Mouse (Mus musculus) CH12.LX (cell line): Measurements from ENCODE around the gene Pak4. TPM values are rescaled to one million over a fixed set of nuclear protein-coding genes. Genes with fewer than 3 reads are reported as not detected.
"Not testable (repeated sequence)": the region's sequence is repeated elsewhere in the genome, so short reads cannot be mapped to it uniquely, and the experiment has no call there.

Experiments
- DNase-seq: peaks from one replicate; pipeline ENCODE4 v3.0.0-alpha.2; 2013; ENCODE audit errors: extremely low read depth
- H3K27ac ChIP-seq: 2 replicates; pipeline ENCODE4 v1.5.1; 2012; ENCODE audit warnings: low read depth, mild to moderate bottlenecking, control low read depth, moderate library complexity; ENCODE audit not compliant: insufficient read depth
- H3K27me3 ChIP-seq: replicated peaks from 2 replicates; pipeline ENCODE3; 2012; ENCODE audit warnings: inconsistent platforms
- H3K36me3 ChIP-seq, 2 experiments: replicated peaks in 1 of 2; 2 replicates each; pipeline versions ENCODE3 to v1.6.1; 2012; ENCODE audit warnings: inconsistent platforms in 1 of 2, low read length in 1 of 2, mild to moderate bottlenecking in 1 of 2, mixed read lengths in 1 of 2, moderate library complexity in 1 of 2; ENCODE audit not compliant: control insufficient read depth in 1 of 2, insufficient read depth in 1 of 2
- H3K4me1 ChIP-seq, 2 experiments: 2 replicates each; pipeline ENCODE4 v1.6.1; 2012; ENCODE audit warnings: inconsistent platforms in 1 of 2, moderate library complexity in 1 of 2; ENCODE audit not compliant: insufficient read depth in 2 of 2, control insufficient read depth in 1 of 2
- H3K4me2 ChIP-seq: 2 replicates; pipeline ENCODE4 v1.6.1; 2012; ENCODE audit warnings: low read depth, mild to moderate bottlenecking, control low read depth; ENCODE audit not compliant: poor library complexity, insufficient read depth, severe bottlenecking
- H3K4me3 ChIP-seq, 3 experiments: fragments of 150-350 bp in 1 of 3; sonication (generic) in 1 of 3; replicated peaks in 1 of 3; 2 replicates each; pipeline versions ENCODE3 to v1.5.1; 2011 to 2012; ENCODE audit warnings: low read depth in 2 of 3, low read length in 2 of 3, mild to moderate bottlenecking in 2 of 3, moderate library complexity in 2 of 3, control low read depth in 1 of 3, improper control_type of control experiment in 1 of 3, inconsistent platforms in 1 of 3, mixed read lengths in 1 of 3; ENCODE audit not compliant: poor library complexity in 1 of 3
- H3K79me2 ChIP-seq: replicated peaks from 2 replicates; pipeline ENCODE4 v1.6.1; 2012; ENCODE audit warnings: mild to moderate bottlenecking, moderate library complexity; ENCODE audit not compliant: control insufficient read depth, poor library complexity, insufficient read depth, severe bottlenecking; ENCODE audit errors: extremely low read depth
- H3K9ac ChIP-seq: 2 replicates; pipeline ENCODE4 v1.6.1; 2012; ENCODE audit warnings: low read depth, mild to moderate bottlenecking, control low read depth, moderate library complexity; ENCODE audit not compliant: insufficient read depth
- H3K9me3 ChIP-seq: replicated peaks from 2 replicates; pipeline ENCODE3; 2012; ENCODE audit warnings: low read length, inconsistent platforms, mixed read lengths
- BHLHE40 ChIP-seq: IDR thresholded peaks from 2 replicates; pipeline ENCODE4 v1.6.1; 2011; ENCODE audit warnings: mild to moderate bottlenecking, low read depth, low read length, improper control_type of control experiment
- CHD2 ChIP-seq: IDR thresholded peaks from 2 replicates; pipeline ENCODE4 v1.6.1; 2011; ENCODE audit warnings: low read length, improper control_type of control experiment
- ELF1 ChIP-seq: IDR thresholded peaks from 2 replicates; pipeline ENCODE4 v1.6.1; 2014; ENCODE audit warnings: low read depth, mild to moderate bottlenecking, inconsistent platforms, low read length, improper control_type of control experiment
- NRF1 ChIP-seq: IDR thresholded peaks from 2 replicates; pipeline ENCODE4 v1.6.1; 2014; ENCODE audit warnings: low read depth, mild to moderate bottlenecking, inconsistent platforms, low read length, improper control_type of control experiment, moderate library complexity
- RAD21 ChIP-seq: IDR thresholded peaks from 2 replicates; pipeline ENCODE4 v1.6.1; 2011; ENCODE audit warnings: low read depth, mild to moderate bottlenecking, low read length, improper control_type of control experiment, moderate library complexity
- RCOR1 ChIP-seq: conservative IDR thresholded peaks from 2 replicates; pipeline ENCODE4 v1.6.1; 2012; ENCODE audit warnings: low read depth, mild to moderate bottlenecking, inconsistent platforms, low read length, improper control_type of control experiment
- SIN3A ChIP-seq: IDR thresholded peaks from 2 replicates; pipeline ENCODE4 v1.6.1; 2012; ENCODE audit warnings: low read length, improper control_type of control experiment, inconsistent platforms
- ZC3H11A ChIP-seq: IDR thresholded peaks from 2 replicates; pipeline ENCODE4 v1.6.1; 2012; ENCODE audit warnings: low read depth, mild to moderate bottlenecking, inconsistent platforms, low read length, improper control_type of control experiment
- ZMIZ1 ChIP-seq: IDR thresholded peaks from 2 replicates; pipeline ENCODE4 v1.6.1; 2012; ENCODE audit warnings: low read depth, mild to moderate bottlenecking, inconsistent platforms, low read length, improper control_type of control experiment
- ZNF384 ChIP-seq: IDR thresholded peaks from 2 replicates; pipeline ENCODE4 v1.6.1; 2012; ENCODE audit warnings: low read depth, low read length, improper control_type of control experiment, inconsistent platforms
- dilution Hi-C: fragments of 300-500 bp; cut with MboI; formaldehyde crosslinking; loops from 2 replicates; pipeline ENCODE4 v1.14.3; 2020; ENCODE audit warnings: low sequenced_read_pairs; ENCODE audit not compliant: extremely low pct_unique_long_range_greater_than_20kb, extremely low pct_ligation_motif_present
- in situ Hi-C: fragments of 300-500 bp; cut with MboI; formaldehyde crosslinking; loops from 3 replicates; pipeline ENCODE4 v1.14.3; 2019; ENCODE audit warnings: low sequenced_read_pairs, low pct_ligation_motif_present, low pct_unique_long_range_greater_than_20kb, mixed read lengths
- polyA plus RNA-seq: library from polyadenylated mRNA; unstranded; fragments of >175 nt; gene quantifications from 2 replicates; pipeline ENCODE4 v1.2.1, GENCODE M21; 2012; ENCODE audit warnings: low read depth; ENCODE audit not compliant: insufficient read length
- total RNA-seq, 2 experiments: library from RNA; depleted of rRNA; stranded (reverse); fragments of 300-350 nt in 1 of 2; fragments of >200 nt in 1 of 2; gene quantifications; 2 replicates each; pipeline ENCODE4 v1.2.3; 2012 to 2014

The Pak4 gene
- total and polyA plus RNA-seq, 3 experiments, result 7.5 to 11.2 (median 8.3) TPM

- H3K9ac ChIP-seq, result no peak overlapping the region
- TF ChIP-seq ZNF384 (peak; percentile 78), ZMIZ1 (no peak), ZC3H11A (no peak), ELF1 (no peak)
- TF ChIP-seq, all 38 proteins: peak for 1
- Histone ChIP-seq H3K4me3 (no peak overlapping the region), H3K9me3 (no peaks in the 10 kb centered on the region), H3K27ac (no peak overlapping the region), H3K79me2 (no peaks in the 10 kb centered on the region), H3K4me2 (no peak overlapping the region), H3K4me1 (peaks cover 4 to 6% of the 10 kb centered on the region in 2 experiments; a peak in 2 of 4 replicates), H3K36me3 (no peaks in the 10 kb centered on the region), H3K27me3 (peaks cover 9% of the 10 kb centered on the region)
- in situ Hi-C loops, result no loop called here
- dilution Hi-C loops, result no loop called here
- DNase-seq, result peak; percentile 6
These were observed 52.7 kb downstream of the Pak4 start for GRCm38 (mm10) chr7:28545048-28545890.

DNA sequence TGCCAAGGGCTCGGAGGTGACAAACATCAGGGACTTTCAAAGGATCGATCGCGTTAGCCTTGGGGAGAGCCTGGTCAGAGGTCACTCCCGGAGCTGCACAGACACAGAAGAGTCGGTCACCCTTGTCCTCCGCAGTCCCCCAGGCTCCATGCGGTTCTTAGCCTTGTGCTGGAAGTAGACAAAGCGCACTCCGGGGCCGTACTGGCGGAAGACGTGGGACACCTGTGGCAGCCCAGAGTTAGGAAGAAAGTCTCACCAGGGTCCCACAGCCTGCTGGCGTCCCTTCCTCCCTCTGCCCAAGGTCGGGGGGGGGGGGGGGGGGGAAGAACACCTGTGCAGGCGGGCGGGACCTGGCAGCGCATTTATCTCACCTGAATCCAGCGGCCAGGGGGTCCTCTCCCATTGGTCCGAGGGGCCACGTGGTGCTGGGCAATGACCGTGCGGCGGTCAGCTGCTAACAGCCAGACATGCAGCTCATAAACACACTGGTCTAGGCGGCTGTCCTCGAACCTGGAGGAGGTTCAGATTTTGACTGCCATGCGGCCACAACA is 53.9 kb downstream of the Pak4 start:
- no peaks in the 10 kb centered on the region for H3K36me3 ChIP-seq
- in situ Hi-C loops (no loop called here), dilution Hi-C loops (no loop called here)
- H3K4me1 ChIP-seq, result peaks cover 4 to 6% of the 10 kb centered on the region in 2 experiments; a peak in 2 of 4 replicates
- TF ChIP-seq RAD21 (no peak), BHLHE40 (no peak), SIN3A (no peak), NRF1 (no peak), RCOR1 (no peak)
- no peak overlapping the region for H3K4me2 ChIP-seq
- H3K27ac ChIP-seq, result no peak overlapping the region
- H3K27me3 ChIP-seq, result peaks cover 9% of the 10 kb centered on the region
- no peak overlapping the region for H3K9ac ChIP-seq
- H3K79me2 ChIP-seq, result no peaks in the 10 kb centered on the region
- no peak overlapping the region for H3K4me3 ChIP-seq
- peaks cover 7% of the 10 kb centered on the region for H3K9me3 ChIP-seq
- no peak for DNase-seq

DNA sequence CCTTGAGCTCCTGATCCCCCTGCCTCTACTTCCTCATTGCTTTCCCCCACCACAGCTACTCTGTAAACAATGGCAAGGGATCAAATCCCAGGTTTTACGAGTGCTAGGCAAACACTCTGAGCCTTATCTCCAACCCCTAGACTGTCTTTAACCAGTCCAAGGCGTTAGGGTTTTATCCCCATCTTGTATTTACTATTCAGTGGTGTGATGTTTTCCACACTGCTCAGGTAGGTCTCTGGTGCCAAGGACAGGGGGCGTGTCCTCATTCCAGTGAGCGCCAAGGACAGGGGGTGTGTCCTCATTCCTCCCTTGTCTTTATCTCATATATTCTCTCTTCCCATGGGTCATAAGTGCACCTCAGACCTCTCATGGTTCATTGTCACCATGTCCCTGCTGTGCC is 57.5 kb downstream of the Pak4 start, which contains the start of gene Sycn:
Gene Sycn, plus strand, starts transcription at position 360 of the 400 bp plus-strand sequence.
- H3K9me3 ChIP-seq, result peaks cover 14% of the 10 kb centered on the region

DNA sequence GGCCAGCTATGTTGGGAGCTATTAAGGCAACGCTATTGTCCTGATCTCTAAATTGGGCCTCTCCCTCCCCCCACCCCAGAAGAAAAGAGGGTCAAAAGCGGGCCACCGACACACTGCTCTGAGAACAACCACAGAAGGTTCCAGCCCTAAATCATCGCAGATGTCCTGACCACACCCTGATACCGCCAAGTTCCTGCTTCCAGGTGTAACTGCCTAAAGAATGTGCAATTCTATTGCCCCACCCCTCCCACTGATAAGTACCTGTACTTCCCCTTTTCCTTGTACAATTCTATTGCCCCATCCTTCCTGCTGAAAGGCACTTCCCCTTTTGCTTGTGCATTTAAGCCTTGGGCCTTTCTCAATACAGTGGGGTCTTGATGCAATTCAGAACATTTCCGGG is 59.1 kb downstream of the Pak4 start:
- in situ Hi-C loops, result not testable (repeated sequence)

More for the DNA sequence above, 57.5 kb downstream of the Pak4 start, which contains the start of gene Sycn:
- no peak for DNase-seq
- in situ Hi-C loops (no loop called here), dilution Hi-C loops (no loop called here)
- Histone ChIP-seq H3K27me3 (peaks cover 3% of the 10 kb centered on the region), H3K9ac (no peak within 1 kb of the TSS), H3K36me3 (no peaks in the 10 kb centered on the region), H3K4me3 (no peak within 1 kb of the TSS), H3K4me1 (peaks cover 0 to 4% of the 10 kb centered on the region in 2 experiments; a peak in 1 of 4 replicates), H3K4me2 (no peak within 1 kb of the TSS), H3K79me2 (no peaks in the 10 kb centered on the region), H3K27ac (no peak within 1 kb of the TSS)
- TF ChIP-seq RCOR1, result no peak
- no peak for TF ChIP-seq CHD2
- TF ChIP-seq BHLHE40, result no peak

More for the DNA sequence above, 59.1 kb downstream of the Pak4 start:
- H3K36me3 ChIP-seq, DNase-seq, H3K27ac ChIP-seq, dilution Hi-C loops, H3K27me3 ChIP-seq, H3K4me2 ChIP-seq, H3K4me1 ChIP-seq, H3K79me2 ChIP-seq, H3K4me3 ChIP-seq, H3K9ac ChIP-seq: not testable (repeated sequence)
- H3K9me3 ChIP-seq, result peaks cover 14% of the 10 kb centered on the region
